Mouse (Mus musculus) pancreas, adult 10 weeks (tissue): ENCODE results near the gene Rsph4a. TPM values are rescaled to one million over a fixed set of nuclear protein-coding genes. Genes with fewer than 3 reads are reported as not detected.

Source experiments
- polyA plus RNA-seq: library from polyadenylated mRNA; stranded (reverse); fragments of 350-450 nt; fragmentation: Illumina TruSeq; extraction: RNeasy Lipid Tissue Mini Kit (QIAGEN cat#74804); gene quantifications from one replicate; pipeline ENCODE4 v1.2.3, GENCODE M21; 2015; ENCODE audit warnings: low read depth, low replicate concordance; ENCODE audit not compliant: insufficient read depth

Rsph4a gene
- not detected for polyA plus RNA-seq

DNA sequence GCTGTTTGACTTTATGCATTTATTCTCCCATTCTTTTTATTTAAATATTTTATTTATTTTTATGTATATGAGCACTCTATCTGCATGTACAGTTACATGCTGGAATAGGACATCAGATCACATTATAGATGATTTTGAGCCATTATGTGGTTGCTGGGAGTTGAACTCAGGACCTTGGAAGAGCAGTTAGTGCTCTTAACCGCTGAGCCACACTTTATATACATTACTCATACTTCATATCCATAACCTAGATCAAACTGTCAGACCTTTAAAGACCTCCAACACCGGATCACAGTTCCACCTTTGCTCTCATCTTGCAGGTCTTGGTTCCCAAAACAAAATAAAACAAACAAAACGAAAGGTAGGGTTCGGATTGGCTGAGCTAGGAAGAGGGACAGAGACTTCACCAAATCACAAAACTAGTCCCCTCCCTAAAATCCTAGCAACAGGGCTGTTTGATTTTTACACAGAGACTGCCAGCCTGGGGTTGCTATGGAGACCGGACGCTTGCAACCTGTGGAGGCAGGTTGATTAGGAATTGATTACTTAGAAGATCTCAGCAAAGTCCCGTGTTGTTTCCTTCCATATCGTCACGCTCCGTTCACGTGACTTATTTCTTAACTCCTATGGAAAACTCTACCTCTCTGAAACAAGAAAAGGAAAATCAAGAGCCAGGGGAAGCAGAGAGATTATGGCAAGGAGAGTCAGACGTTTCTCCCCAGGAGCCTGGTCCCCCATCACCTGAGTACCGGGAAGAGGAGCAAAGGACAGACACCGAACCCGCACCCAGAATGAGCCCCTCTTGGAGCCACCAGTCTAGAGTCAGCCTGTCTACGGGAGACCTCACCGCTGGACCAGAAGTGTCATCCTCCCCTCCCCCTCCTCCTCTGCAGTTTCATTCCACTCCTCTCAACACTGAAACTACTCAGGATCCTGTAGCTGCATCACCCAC lies at the start of gene Rsph4a:
Gene Rsph4a (plus strand): TSS at position 582 of the 952 bp plus-strand sequence.

DNA sequence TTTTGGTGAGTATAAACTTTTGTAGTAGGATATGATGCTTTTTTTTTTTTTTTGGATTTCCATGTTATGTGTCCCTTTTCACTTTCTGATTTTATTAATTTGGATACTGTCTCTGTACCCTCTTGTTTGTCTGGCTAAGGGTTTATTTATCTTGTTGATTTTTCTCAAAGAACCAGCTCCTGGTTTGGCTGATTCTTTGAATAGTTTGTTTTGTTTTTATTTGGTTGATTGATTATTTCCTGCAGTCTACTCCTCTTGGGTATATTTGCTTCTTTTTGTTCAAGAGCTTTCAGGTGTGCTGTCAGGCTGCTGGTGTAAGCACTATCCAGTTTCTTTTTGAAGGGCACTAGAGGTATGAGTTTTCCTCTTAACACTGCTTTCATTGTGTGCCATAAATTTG lies 47.5 kb upstream of the Rsph4a start, which contains the start of gene Sult3a1:
Gene Sult3a1 (plus strand): TSS at position 301 of the 400 bp plus-strand sequence.

DNA sequence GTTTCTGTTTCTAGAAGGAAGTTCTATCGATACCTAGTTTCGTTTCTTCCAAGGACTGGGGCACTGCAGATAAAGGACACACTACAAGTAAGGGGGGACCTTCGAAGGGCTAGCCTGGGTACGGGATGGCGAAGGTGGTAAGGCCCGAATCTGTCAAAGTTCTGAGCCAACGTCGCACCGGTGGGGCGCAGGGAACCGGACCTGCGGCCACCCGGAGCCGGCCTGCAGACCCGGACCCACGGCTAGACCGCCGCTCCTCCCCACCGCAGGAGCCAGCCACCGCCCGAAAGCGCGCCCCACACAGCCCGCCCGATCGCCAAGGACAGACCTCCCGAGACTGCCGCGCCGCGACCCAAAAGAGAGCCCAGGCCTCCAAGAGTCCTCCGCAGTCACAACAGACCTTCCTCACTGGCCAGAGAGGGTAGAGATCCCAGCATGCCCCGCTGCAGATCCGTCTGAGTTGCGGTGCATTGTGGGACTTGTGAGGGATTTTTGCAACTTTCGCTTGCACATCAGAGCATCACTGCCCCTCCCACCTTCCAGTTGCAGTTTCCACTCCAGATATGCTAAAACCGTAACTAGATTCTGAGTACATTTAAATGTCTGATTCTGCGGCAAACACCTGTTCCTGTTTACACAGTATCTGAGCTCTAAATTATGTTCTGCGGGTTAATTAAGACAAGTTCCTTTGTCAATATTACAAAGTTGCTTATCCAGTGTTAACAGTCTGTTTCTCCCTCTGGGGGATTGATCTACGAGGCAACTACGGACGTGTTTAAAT lies 46.1 kb downstream of the Rsph4a start, which contains the start of gene Zup1:
Gene Zup1 (minus strand): TSS at position 467 of the 781 bp plus-strand sequence.

Other genes starting within 250 kb of the Rsph4a start
- gene Sult3a2, start 118.4 kb upstream of the Rsph4a start, polyA plus RNA-seq: not detected
- not detected for gene Sult3a1, start 47.4 kb upstream of the Rsph4a start, polyA plus RNA-seq
- gene Zup1, start 46.2 kb downstream of the Rsph4a start, polyA plus RNA-seq: 3.6 TPM
- 30.5 TPM for gene Rwdd1, start 114.5 kb downstream of the Rsph4a start, polyA plus RNA-seq
- not detected for gene Trappc3l, start 132.5 kb downstream of the Rsph4a start, polyA plus RNA-seq
- not detected for gene Calhm4, start 139.2 kb downstream of the Rsph4a start, polyA plus RNA-seq
- gene Calhm5, start 191.4 kb downstream of the Rsph4a start, polyA plus RNA-seq: 0.59 TPM
- not detected for gene Calhm6, start 222.9 kb downstream of the Rsph4a start, polyA plus RNA-seq